Mouse (Mus musculus) right cerebral cortex, adult 18-20 months (tissue): ENCODE measurements at regions not wholly inside any gene's neighbourhood (a gene's known extent, or its start where the extent isn't known, plus 50 kb on each side); places are given as distances from the start of the nearest gene placed in this dataset.
"Not testable (repeated sequence)": the region's sequence is repeated elsewhere in the genome, so short reads cannot be mapped to it uniquely, and the experiment has no call there.

ENCODE experiments used
- DNase-seq: peaks from one replicate; pipeline ENCODE4 v3.0.0; 2022; ENCODE audit warnings: mixed read lengths

- not testable (repeated sequence) for DNase-seq
Observed at GRCm38 (mm10) chr13:12726831-12727230, 73.0 kb downstream of the Prl2c3 start.

DNA sequence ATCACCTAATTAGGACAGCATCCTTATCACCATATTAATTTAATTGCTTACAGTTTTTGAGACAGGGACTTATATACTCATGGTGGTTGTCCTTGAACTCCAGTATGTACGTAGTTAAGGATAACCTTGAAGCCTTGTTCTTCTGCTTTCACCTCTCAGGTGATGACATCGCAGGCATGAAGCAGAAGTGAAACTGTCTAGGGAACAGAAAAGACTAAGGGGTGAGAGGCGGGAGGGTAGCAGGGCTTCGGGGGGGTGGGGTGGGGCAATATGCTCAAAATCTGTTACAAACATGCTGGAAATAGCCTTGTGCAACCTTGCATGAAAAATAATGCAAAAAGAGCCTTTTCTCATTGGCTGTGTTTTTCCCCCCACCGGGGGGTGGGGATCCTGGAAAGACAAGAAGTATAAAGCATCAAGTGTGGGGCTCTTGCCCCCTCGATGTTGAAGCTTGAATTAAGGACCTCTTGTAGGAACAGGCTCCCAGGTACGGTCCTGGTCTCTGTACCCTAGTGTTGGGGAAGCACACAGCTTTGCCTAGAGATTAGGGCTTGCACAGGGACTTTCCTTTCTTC is 81.8 kb downstream of the Prl2c3 start:
- DNase-seq = not testable (repeated sequence)

DNA sequence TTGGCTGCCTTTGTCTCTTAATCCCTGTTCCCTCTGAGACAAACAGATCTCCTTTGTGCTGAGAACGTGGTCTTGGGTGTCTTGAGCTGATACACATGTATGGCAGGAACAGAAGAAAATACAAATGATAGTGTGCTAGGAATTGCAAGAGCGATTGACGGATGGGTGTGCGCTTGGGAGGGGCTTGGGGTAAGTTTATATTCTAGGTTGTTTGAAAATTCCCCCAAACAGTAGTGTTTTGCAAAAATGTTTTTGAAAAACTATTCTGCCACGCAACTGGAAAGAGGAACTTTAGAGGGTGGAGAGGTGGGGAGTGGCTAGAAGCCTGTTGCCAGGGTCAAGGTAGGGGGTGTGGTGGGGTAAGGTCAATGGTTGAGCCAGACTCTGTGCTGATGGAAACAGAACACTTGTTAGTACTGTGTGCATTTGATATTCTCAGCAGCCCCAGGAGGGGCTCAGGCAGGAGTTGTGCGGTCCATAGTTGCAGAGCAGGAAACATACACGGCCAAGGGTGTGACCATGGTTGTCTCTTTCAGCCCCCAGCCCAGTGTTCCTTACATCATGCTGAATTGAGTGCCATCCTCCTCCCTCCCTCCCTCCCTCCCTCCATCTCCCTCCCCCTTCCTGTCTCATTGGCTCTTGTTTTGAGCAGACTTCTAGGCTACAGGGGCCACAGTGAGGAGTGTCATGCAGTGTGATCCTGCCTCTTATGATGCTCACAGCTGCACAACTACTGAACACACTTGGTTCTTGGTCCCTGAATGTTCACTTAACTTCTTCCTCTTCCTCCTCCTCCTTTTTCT is 88.2 kb downstream of the Prl2c3 start:
- no peak for DNase-seq

DNA sequence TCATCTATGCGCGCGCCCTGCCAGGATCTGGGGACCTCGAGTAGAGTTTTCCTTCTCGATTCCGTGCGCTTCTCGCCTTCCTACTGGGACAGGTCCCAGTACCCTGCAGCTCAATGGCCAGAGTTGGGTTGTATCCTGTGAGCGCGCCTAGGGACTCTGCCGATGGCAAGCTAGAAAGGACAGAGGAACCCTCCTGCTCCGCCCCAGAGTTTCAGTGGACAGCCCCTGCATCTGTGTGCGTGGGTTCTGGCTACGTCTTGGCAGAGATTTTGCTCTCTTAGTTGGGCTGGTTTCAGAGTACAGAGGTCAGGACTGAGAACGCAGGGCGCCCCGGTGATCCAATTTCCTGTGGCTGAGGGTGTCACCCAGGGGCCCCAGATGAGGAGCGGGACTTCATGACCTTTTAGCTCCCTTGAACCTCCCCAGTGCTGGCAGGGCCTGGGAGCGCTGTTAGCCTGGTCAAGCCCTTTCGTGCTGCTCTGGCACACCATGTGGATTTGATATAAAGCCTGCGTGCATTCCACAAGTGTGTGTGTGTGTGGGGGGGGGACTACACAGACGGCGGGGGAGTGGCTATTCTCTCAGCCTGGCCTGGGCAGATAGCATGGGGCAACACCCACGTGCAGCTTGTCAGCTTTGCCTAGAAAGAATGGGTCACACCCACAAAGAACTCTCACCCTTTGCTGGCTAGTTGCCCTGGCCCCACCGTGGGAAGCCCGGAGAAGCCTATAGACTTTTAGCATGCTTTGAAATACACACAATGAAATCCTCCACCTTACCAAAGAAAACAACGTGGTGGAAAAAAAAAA is 96.9 kb downstream of the Prl2c3 start:
- not testable (repeated sequence) for DNase-seq

DNA sequence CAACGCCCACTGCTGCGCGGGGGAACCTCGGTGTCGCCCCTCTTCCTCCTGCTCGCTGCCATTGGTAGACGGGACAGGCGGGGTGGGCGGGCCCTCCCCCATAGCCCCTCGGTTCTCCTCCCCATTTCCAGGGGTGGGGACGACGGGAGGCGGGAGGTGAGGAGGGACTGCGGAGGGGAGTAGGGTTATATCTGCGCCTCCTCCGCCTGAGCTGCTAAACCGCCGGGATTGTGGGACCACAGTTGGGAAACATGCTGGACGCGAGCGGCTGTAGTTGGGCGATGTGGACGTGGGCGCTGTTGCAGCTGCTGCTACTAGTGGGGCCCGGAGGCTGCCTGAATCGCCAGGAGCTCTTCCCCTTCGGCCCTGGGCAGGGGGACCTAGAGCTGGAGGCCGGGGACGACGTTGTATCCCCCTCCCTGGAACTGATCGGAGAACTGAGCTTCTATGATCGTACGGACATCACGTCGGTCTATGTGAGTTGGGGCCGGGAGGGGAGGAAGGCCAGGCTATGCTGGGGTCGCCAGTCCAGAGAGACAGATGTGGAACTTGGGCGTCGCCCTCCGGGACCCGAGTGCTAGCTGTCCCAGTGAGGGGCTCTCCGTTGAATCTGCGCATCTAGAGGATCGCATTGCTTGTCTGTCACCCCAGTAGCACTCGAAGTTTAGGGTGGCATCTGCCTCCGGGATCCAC is 97.6 kb downstream of the Prl2c3 start:
- not testable (repeated sequence) for DNase-seq

GRCm38 (mm10) chr13:12693593-12694118 is 106.2 kb downstream of the Prl2c3 start:
- not testable (repeated sequence) for DNase-seq

DNA sequence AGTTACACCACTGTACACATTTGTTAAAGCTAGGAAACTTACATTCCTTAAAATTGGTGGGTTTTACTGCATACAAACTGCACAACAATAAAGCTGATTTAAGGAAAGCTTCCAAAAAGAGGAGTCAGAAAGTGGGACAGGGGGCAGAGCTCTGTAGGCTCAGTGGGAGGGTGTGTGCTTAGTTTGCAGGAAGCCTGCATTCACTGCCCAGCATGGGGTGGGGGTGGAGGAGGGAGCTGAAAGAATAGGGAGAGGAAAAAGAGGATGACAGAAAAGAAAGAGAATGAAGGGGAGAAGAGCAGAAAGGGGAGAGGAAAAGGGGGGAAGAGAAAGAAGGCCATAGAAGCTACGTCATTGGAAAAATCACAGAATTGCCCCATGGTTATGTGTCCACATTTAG is 111.1 kb downstream of the Prl2c3 start:
- DNase-seq = not testable (repeated sequence)

DNA sequence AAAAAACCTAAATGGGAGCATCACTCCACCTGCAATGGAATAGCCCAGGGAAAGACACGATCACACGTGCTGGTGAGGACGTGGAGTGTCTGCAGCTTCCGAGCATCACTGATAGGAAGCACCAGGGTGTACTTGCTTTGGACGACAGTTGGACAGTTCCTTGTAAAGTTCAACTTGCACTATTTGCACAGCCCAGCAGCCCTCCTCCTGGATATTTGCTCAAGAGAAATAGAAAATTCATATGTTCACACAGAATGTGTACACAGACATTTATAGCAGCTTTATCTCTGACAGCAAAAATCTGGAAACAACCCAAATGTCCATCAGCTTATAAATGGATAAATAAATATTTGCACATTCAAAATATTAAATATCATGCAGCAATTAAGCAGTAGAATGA is 111.7 kb downstream of the Prl2c3 start:
- not testable (repeated sequence) for DNase-seq

DNA sequence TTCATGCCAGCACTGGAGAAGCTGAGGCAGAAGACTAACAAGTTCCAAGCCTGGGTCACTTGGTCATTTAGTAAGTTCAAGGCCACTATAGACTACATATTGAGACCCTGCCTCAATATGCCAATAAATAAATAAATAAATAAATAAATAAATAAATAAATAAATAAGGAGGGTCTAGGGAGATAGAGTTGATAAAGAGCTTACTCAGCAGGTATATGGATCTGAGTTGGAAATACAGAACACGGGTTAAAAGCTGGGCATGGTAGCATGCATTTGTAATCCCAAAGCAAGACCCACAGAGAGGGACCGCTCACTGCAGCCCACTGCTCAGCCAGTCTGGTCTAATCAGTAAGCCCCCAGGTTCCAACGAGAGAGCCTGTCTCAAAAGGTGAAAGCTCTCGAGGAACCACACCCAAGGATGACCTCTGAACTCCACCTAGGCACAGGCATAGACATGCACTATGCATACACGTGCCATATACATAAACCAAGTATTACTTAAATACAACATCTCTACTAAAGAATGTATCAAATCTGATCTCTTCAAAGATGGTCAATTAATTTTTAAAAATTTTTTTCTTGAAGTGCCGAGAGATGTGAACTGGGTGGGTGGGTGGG is 115.4 kb downstream of the Ero1lb start:
- DNase-seq = not testable (repeated sequence)

DNA sequence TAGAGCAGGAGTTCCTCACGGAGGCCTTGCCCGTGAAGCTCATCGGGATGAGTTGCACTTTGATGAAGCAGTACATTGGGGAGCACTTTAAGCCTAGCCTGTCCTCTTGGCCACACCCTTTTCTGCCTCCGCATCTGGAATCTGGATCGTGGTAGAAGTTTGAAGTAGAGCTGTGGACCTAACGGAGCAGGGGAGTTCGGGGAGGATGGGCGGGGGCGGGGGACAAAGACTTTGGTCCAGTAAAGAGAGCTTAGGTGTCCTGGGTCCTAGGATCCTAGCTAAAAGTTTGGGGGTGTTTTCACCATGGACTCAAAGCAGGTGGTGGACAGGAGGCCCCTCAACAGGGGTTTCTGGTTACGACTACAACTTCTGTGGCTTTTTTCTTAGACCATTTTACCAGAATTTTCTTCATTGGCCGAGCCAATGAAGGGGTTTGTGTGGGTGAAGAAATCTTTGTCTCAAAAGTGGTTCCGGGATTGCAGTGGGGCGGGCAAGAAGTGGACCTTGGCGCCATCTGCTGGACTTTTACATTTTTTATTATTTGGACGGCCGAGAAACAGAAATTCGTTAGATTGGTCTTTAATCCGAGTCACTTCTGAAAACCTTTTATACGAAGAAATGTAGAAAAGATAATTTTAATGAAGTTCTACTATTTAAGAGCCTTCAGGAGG is 114.7 kb downstream of the Ero1lb start:
- DNase-seq = peak; percentile 35

DNA sequence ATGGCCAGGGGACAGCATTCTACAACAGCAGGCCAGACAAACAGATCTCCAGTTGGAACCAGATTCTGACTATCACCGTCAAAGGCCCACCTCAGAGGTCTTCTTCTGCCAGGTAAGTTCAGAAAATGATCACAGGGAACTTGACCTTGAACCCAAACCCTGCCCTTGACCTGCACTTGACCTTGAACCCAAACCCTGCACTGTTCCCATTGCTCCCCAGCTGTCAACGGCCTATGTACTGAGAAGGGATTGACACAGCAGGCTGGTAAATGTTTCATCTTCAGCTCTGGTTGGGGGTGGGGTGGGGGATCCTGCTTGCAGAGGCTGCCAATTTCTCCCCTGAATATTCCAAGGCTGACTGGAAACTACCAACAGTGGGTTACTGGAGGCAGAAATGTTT is 111.7 kb downstream of the Ero1lb start:
- DNase-seq = no peak

DNA sequence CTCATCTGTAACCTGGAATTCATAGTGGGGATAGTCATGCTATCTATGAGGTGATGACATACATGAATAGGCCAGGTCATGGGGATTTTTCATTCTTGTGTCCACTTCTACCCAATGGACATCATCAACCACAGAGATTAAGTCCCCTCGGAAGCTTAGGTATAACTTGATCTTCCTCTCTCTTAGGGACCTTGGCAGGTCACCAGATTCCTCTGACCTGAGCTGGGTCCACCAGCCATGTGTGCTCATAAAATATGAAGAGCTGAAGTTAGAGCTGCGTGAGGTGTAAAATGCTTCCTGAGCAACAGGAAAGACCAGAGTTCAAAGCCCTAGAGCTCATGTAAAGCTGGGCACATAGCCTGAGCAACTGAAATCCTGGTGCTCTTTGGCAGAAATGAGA is 105.3 kb downstream of the Ero1lb start:
- not testable (repeated sequence) for DNase-seq

DNA sequence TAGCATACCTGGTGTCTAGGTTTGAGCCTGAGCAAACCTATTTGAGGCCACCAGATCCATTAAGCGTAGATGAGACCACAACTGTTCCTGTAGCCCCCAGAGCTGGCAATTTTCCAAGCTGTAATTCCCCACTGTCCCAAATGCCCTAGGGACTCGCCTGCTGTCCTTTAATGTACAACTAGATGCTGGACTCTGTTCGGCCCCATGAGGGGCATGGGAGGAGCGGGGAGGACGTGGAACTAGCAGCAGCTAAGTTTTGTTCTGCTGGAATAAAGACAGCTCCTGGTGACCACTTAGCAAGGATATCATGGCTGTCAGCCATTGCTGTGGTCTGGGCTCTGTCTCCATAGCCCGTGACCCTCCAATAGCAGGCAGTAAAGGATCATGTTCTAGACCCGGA is 103.1 kb downstream of the Ero1lb start:
- not testable (repeated sequence) for DNase-seq

- DNase-seq = not testable (repeated sequence)
Observed at GRCm38 (mm10) chr13:12667727-12668665, 102.3 kb downstream of the Ero1lb start.

DNA sequence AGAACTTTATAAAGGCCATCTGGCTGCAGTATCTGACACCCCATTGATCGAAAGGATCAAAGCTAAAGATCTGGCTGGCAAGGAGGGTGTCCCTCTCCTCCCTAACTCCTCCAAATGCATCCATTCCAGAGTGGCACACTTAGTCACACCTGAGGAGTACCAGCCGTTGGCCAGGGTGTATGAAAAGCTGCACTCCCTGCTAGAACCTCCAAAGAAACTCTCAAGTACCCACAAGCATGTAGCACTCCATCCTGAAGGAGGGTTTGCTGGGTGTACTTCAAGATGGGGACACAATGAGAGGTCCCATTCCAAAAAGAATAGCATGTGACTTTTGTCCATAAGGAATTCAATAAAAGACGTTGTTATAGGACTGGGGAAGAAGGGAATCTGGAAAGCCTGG is 100.4 kb downstream of the Ero1lb start:
- not testable (repeated sequence) for DNase-seq
